Mouse (Mus musculus) CH12.LX (cell line): ENCODE measurements around the gene Rab8a.

Experiments used
- CHD1 ChIP-seq: IDR thresholded peaks from 2 replicates; pipeline ENCODE4 v1.6.1; 2012; ENCODE audit warnings: low read depth, low read length, improper control_type of control experiment, inconsistent platforms
- EP300 ChIP-seq: IDR thresholded peaks from 2 replicates; pipeline ENCODE4 v1.6.1; 2011; ENCODE audit warnings: low read length, improper control_type of control experiment
- MAFK ChIP-seq: IDR thresholded peaks from 2 replicates; pipeline ENCODE4 v1.6.1; 2011; ENCODE audit warnings: low read length, improper control_type of control experiment; ENCODE audit not compliant: insufficient replicate concordance
- POLR2AphosphoS2 ChIP-seq: IDR thresholded peaks from 2 replicates; pipeline ENCODE4 v1.6.1; 2011; ENCODE audit warnings: low read depth, low read length, improper control_type of control experiment
- SIN3A ChIP-seq: IDR thresholded peaks from 2 replicates; pipeline ENCODE4 v1.6.1; 2012; ENCODE audit warnings: low read length, improper control_type of control experiment, inconsistent platforms

- TF ChIP-seq CHD1 (no peak), EP300 (no peak), SIN3A (peak; percentile 98), POLR2AphosphoS2 (no peak), MAFK (no peak)
These were observed 58.8 kb downstream of the Rab8a start, which contains the start of gene Fam32a for GRCm38 (mm10) chr8:72219541-72220363.
